Mouse (Mus musculus) lung, postnatal 0 days (tissue): ENCODE measurements around the gene Reep3.

Source experiments
- CTCF ChIP-seq: IDR thresholded peaks from 2 replicates; pipeline ENCODE4 v1.5.1; 2016; ENCODE audit warnings: antibody characterized with exemption, mild to moderate bottlenecking
- EP300 ChIP-seq: IDR thresholded peaks from 2 replicates; pipeline ENCODE4 v1.6.1; 2016; ENCODE audit warnings: antibody characterized with exemption, mild to moderate bottlenecking, control low read depth

DNA sequence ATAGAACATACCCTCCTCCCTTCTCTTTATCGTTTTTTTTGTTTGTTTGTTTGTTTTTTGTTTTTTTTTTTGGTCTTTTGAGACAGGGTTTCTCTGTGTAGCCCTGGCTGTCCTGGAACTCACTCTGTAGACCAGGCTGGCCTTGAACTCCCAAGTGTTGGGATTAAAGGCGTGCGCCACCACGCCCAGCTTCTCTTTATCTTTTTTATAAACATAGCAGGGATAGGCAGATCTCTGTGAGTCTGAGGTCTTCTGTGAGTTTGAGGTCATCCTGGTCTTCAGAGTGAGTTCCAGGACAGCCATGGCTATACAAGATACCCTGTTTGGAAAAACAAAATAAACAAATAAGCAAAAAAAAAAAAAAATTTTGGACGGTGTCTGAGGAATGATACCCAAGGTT lies 127.7 kb downstream of the Reep3 start:
- no peak for TF ChIP-seq CTCF
- no peak for TF ChIP-seq EP300
